Mouse (Mus musculus) lung, postnatal 0 days (tissue): Measurements from ENCODE around the gene Hcrt.

ENCODE experiments used
- CTCF ChIP-seq: IDR thresholded peaks from 2 replicates; pipeline ENCODE4 v1.5.1; 2016; ENCODE audit warnings: antibody characterized with exemption, mild to moderate bottlenecking
- EP300 ChIP-seq: IDR thresholded peaks from 2 replicates; pipeline ENCODE4 v1.6.1; 2016; ENCODE audit warnings: antibody characterized with exemption, mild to moderate bottlenecking, control low read depth

- TF ChIP-seq CTCF (no peak), EP300 (no peak)
These were observed 3.8 kb downstream of the Hcrt start for GRCm38 (mm10) chr11:100758707-100759610.
